Mouse (Mus musculus): ENCODE data around the gene Cfdp1.

GRCm38 (mm10) chr8:111731231-111731977 is 122.7 kb downstream of the Cfdp1 start:
- no peak for TF ChIP-seq POLR2A (IDR thresholded peaks at IDR 0.05; ENCODE audit: extremely low read depth, insufficient read depth, low read length)
- no peak for TF ChIP-seq CTCF (IDR thresholded peaks at IDR 0.05; ENCODE audit: extremely low read depth, insufficient read depth, low read length)

All from cortical plate, adult 2 months (tissue).